Comparison of ENCODE assay signal across 25 mouse cellular contexts in genomic region chr7:6658606-6659005, GRCm38 (mm10). TPM values are rescaled to one million over a fixed set of nuclear protein-coding genes. Genes with fewer than 3 reads are reported as not detected.
"Had no signal": no experiment of that assay in that cellular context is flagged by ENCODE, and none has a peak within 500 bp of the region (broad histone marks: within the 10 kb centered on the region; RNA-seq: fewer than 3 reads in every experiment).

No protein-coding gene starts in this region.

- H3K9ac ChIP-seq: heart, embryonic 12.5 days; hindbrain, embryonic 12.5 days; hindbrain, embryonic 14.5 days; limb, embryonic 13.5 days; limb, embryonic 15.5 days; liver, embryonic 12.5 days; liver, embryonic 14.5 days had no signal

- H3K9me3 ChIP-seq: heart, embryonic 10.5 days; hindbrain, embryonic 12.5 days; limb, embryonic 13.5 days; limb, embryonic 15.5 days; liver, embryonic 12.5 days had no signal

- H3K27ac ChIP-seq: gastrocnemius, adult 2 months; heart, embryonic 10.5 days; hindbrain, embryonic 10.5 days; hindbrain, embryonic 12.5 days; hindbrain, embryonic 14.5 days; layer of hippocampus, adult 2 months; left cerebral cortex, adult 2 months; limb, embryonic 13.5 days; limb, embryonic 15.5 days; liver, embryonic 12.5 days; liver, embryonic 14.5 days had no signal

- H3K4me3 ChIP-seq: gastrocnemius, adult 2 months; heart, embryonic 10.5 days; heart, embryonic 12.5 days; hindbrain, embryonic 10.5 days; hindbrain, embryonic 12.5 days; layer of hippocampus, adult 2 months; left cerebral cortex, adult 2 months; limb, embryonic 13.5 days; limb, embryonic 15.5 days; liver, embryonic 12.5 days had no signal

- H3K4me1 ChIP-seq: heart, embryonic 10.5 days; heart, embryonic 12.5 days; hindbrain, embryonic 10.5 days; hindbrain, embryonic 12.5 days; limb, embryonic 13.5 days; limb, embryonic 15.5 days; liver, embryonic 12.5 days had no signal

- DNase-seq: gastrocnemius, adult 2 months; gastrocnemius, postnatal 10 days; gastrocnemius, postnatal 25 days; heart, adult 18-20 months; heart, postnatal 10 days; heart, postnatal 4 days; kidney, adult 18-20 months; kidney, adult 8-10 months; kidney, postnatal 10 days; kidney, postnatal 25 days; kidney, postnatal 4 days; left cerebral cortex, postnatal 4 days had no signal

- H3K4me2 ChIP-seq: heart, embryonic 12.5 days; hindbrain, embryonic 12.5 days; hindbrain, embryonic 14.5 days; limb, embryonic 13.5 days; limb, embryonic 15.5 days; liver, embryonic 12.5 days had no signal

- H3K36me3 ChIP-seq: heart, embryonic 10.5 days; heart, embryonic 12.5 days; hindbrain, embryonic 10.5 days; hindbrain, embryonic 12.5 days; limb, embryonic 13.5 days; limb, embryonic 15.5 days; liver, embryonic 12.5 days had no signal

- H3K27me3 ChIP-seq: heart, embryonic 12.5 days; hindbrain, embryonic 12.5 days; limb, embryonic 13.5 days; limb, embryonic 15.5 days; liver, embryonic 12.5 days had no signal

- ATAC-seq: intestine, embryonic 16.5 days; liver, embryonic 12.5 days had no signal

RNA-seq across cellular contexts. Expression of gene Zim1, which starts 37.6 kb away (rescaled TPM):
- total RNA-seq: granulocyte monocyte progenitor cell, adult 5-6 weeks had no signal
